Mouse (Mus musculus) testis, adult 2 months (tissue): ENCODE measurements at regions not wholly inside any gene's neighbourhood (a gene's known extent, or its start where the extent isn't known, plus 50 kb on each side); places are given as distances from the start of the nearest gene placed in this dataset.

Experiments used
- CTCF ChIP-seq: fragments of 200-500 bp; IDR thresholded peaks from 2 replicates; pipeline ENCODE4 v1.5.1; 2012; ENCODE audit warnings: low read depth, mild to moderate bottlenecking, inconsistent platforms, low read length, moderate library complexity; ENCODE audit not compliant: control insufficient read depth, insufficient read depth, insufficient replicate concordance
- POLR2A ChIP-seq: fragments of 200-500 bp; IDR thresholded peaks from 2 replicates; pipeline ENCODE4 v1.6.1; 2012; ENCODE audit warnings: low read depth, mild to moderate bottlenecking, inconsistent platforms, low read length, moderate library complexity; ENCODE audit not compliant: control insufficient read depth

DNA sequence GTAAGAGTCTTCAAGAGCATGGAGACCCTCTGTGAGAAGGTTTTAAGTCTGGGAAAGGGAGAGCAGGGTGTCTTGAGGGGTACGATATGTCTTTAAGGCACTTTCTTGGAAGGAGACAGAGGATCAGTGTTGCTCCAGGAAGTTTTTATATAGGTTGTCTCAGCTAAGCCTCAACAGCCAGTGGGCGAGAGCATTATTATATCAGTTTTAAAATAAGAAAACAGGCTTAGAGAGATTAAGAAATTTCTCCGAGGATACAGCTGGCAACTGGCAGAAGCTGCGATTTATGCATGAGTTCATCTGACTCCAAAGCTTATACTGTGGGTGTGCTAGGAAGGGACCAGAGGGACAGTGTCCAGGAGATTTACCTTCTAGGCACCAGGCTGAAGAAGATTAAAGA, 188.0 kb upstream of the Eif4g2 start:
- TF ChIP-seq POLR2A = no peak
- no peak for TF ChIP-seq CTCF
